Mouse (Mus musculus) hindbrain, embryonic 14.5 days (tissue): ENCODE results near the gene Zfp1. TPM values are rescaled to one million over a fixed set of nuclear protein-coding genes. Genes with fewer than 3 reads are reported as not detected.

Experiments used
- ATAC-seq: fragments of 200-750 bp; cut with Nextera tagmentation; 2 replicates; pipeline ENCODE4 v1.8.0; 2017; ENCODE audit warnings: moderate number of reproducible peaks, mild to moderate bottlenecking, moderate TSS enrichment, moderate library complexity; ENCODE audit not compliant: low FRiP score
- DNase-seq: peaks from one replicate; pipeline ENCODE4 v3.0.0-alpha.2; 2015; ENCODE audit warnings: low spot score
- H3K27ac ChIP-seq: fragments of 300-500 bp; sonication (generic); 2 replicates; pipeline ENCODE4 v1.5.1; 2014; ENCODE audit warnings: mild to moderate bottlenecking, moderate library complexity
- H3K27me3 ChIP-seq: fragments of 300-500 bp; sonication (generic); 2 replicates; pipeline ENCODE4 v1.6.1; 2014; ENCODE audit warnings: mild to moderate bottlenecking, low read length, mixed read lengths; ENCODE audit not compliant: control insufficient read depth, insufficient read depth
- H3K36me3 ChIP-seq: fragments of 300-500 bp; sonication (generic); replicated peaks from 2 replicates; pipeline ENCODE4 v1.6.1; 2014; ENCODE audit not compliant: control insufficient read depth, insufficient read depth
- H3K4me1 ChIP-seq: fragments of 300-500 bp; sonication (generic); replicated peaks from 2 replicates; pipeline ENCODE4 v1.6.1; 2014; ENCODE audit warnings: antibody characterized with exemption, low read length, mixed read lengths; ENCODE audit not compliant: control insufficient read depth, insufficient read depth
- H3K4me2 ChIP-seq: fragments of 300-500 bp; sonication (generic); replicated peaks from 2 replicates; pipeline ENCODE4 v1.6.1; 2014; ENCODE audit warnings: mild to moderate bottlenecking, moderate library complexity
- H3K4me3 ChIP-seq: fragments of 300-500 bp; sonication (generic); replicated peaks from 2 replicates; pipeline ENCODE4 v1.5.1; 2014; ENCODE audit warnings: mild to moderate bottlenecking, low read length
- H3K9ac ChIP-seq: fragments of 300-500 bp; sonication (generic); 2 replicates; pipeline ENCODE4 v1.6.1; 2014
- H3K9me3 ChIP-seq: fragments of 300-500 bp; sonication (generic); 2 replicates; pipeline ENCODE4 v1.6.1; 2016; ENCODE audit warnings: low read length; ENCODE audit not compliant: control insufficient read depth
- WGBS: fragments of 180-500 bp; shearing (Covaris S2); extraction: QIAGEN DNeasy Blood & Tissue Kit; methylation state at CpG from one replicate; pipeline ENCODE4 v1.1.7; 2014; 5-methylcytosine and 5-hydroxymethylcytosine counted together
- polyA plus RNA-seq: library from polyadenylated mRNA; unstranded; fragments of >200 nt; fragmentation: Nextera tagmentation; extraction: Ambion mirVana; gene quantifications from 2 replicates; pipeline ENCODE4 v1.2.1, GENCODE M21; 2014

Gene Zfp1
- polyA plus RNA-seq, 1 experiment from 2014 or later: 28.3 TPM

GRCm38 (mm10) chr8:111648834-111649233, 5.6 kb downstream of the Zfp1 start:
- ATAC-seq: no peak
- WGBS: 62% methylated on average over 2 of the region's 2 CpGs
- no peak overlapping the region for H3K9ac ChIP-seq

GRCm38 (mm10) chr8:111650651-111651050, 7.5 kb downstream of the Zfp1 start:
- Histone ChIP-seq H3K27ac (no peak overlapping the region), H3K4me1 (no peaks in the 10 kb centered on the region), H3K9me3 (no peaks in the 10 kb centered on the region), H3K4me3 (no peak overlapping the region), H3K9ac (no peak overlapping the region), H3K4me2 (no peak overlapping the region), H3K27me3 (no peaks in the 10 kb centered on the region), H3K36me3 (no peaks in the 10 kb centered on the region)
- DNase-seq: no peak
- ATAC-seq: no peak
- 78% methylated on average over 3 of the region's 3 CpGs for WGBS

More at GRCm38 (mm10) chr8:111648834-111649233, 5.6 kb downstream of the Zfp1 start:
- no peaks in the 10 kb centered on the region for H3K27me3 ChIP-seq
- no peaks in the 10 kb centered on the region for H3K9me3 ChIP-seq
- no peak overlapping the region for H3K4me3 ChIP-seq
- peaks cover 5% of the 10 kb centered on the region for H3K4me1 ChIP-seq
- no peak overlapping the region for H3K4me2 ChIP-seq
- no peak for DNase-seq
- no peak overlapping the region for H3K27ac ChIP-seq
- no peaks in the 10 kb centered on the region for H3K36me3 ChIP-seq

GRCm38 (mm10) chr8:111653524-111653923, 10.3 kb downstream of the Zfp1 start:
- WGBS: 88% methylated on average over 2 of the region's 2 CpGs
- ATAC-seq (no peak), DNase-seq (no peak)
- H3K9me3 ChIP-seq: no peaks in the 10 kb centered on the region
- H3K27ac ChIP-seq: no peak overlapping the region
- H3K4me1 ChIP-seq: no peaks in the 10 kb centered on the region
- H3K36me3 ChIP-seq: no peaks in the 10 kb centered on the region
- H3K27me3 ChIP-seq: no peaks in the 10 kb centered on the region
- H3K9ac ChIP-seq: no peak overlapping the region
- H3K4me2 ChIP-seq: no peak overlapping the region
- no peak overlapping the region for H3K4me3 ChIP-seq

- Histone ChIP-seq H3K27me3 (no peaks in the 10 kb centered on the region), H3K9me3 (no peaks in the 10 kb centered on the region), H3K36me3 (peaks cover 17% of the 10 kb centered on the region), H3K27ac (0 out of 2 replicates have a peak overlapping the region, but pooled peaks have one; percentile 14), H3K4me2 (no peak overlapping the region), H3K9ac (no peak overlapping the region), H3K4me3 (no peak overlapping the region), H3K4me1 (no peaks in the 10 kb centered on the region)
- ATAC-seq (no peak), DNase-seq (no peak)
- 17% methylated on average over 1 of the region's 1 CpGs for WGBS
These were observed 14.2 kb downstream of the Zfp1 start for GRCm38 (mm10) chr8:111657312-111657854.

- Histone ChIP-seq H3K4me1 (no peaks in the 10 kb centered on the region), H3K27me3 (no peaks in the 10 kb centered on the region), H3K9me3 (no peaks in the 10 kb centered on the region), H3K36me3 (peaks cover 17% of the 10 kb centered on the region), H3K4me2 (no peak overlapping the region), H3K27ac (peak overlapping the region; percentile 46; the same call in 1 of the 2 replicates), H3K4me3 (no peak overlapping the region), H3K9ac (no peak overlapping the region)
- 87% methylated on average over 6 of the region's 6 CpGs for WGBS
- no peak for DNase-seq
- no peak for ATAC-seq
These were observed 15.7 kb downstream of the Zfp1 start for GRCm38 (mm10) chr8:111658819-111659423.

GRCm38 (mm10) chr8:111662473-111662872, 19.3 kb downstream of the Zfp1 start:
- H3K4me3 ChIP-seq: no peak overlapping the region
- H3K27me3 ChIP-seq: no peaks in the 10 kb centered on the region
- no peak for ATAC-seq
- H3K27ac ChIP-seq: no peak overlapping the region
- DNase-seq: peak; percentile 58
- H3K4me1 ChIP-seq: no peaks in the 10 kb centered on the region
- no peak overlapping the region for H3K4me2 ChIP-seq
- H3K9ac ChIP-seq: no peak overlapping the region
- H3K9me3 ChIP-seq: no peaks in the 10 kb centered on the region
- WGBS: 91% methylated on average over 3 of the region's 3 CpGs
- H3K36me3 ChIP-seq: peaks cover 23% of the 10 kb centered on the region

GRCm38 (mm10) chr8:111666751-111667150, 23.6 kb downstream of the Zfp1 start:
- H3K36me3 ChIP-seq: peaks cover 44% of the 10 kb centered on the region
- 93% methylated on average over 2 of the region's 2 CpGs for WGBS
- no peaks in the 10 kb centered on the region for H3K4me1 ChIP-seq
- no peaks in the 10 kb centered on the region for H3K9me3 ChIP-seq
- no peak overlapping the region for H3K9ac ChIP-seq
- DNase-seq: no peak
- H3K4me3 ChIP-seq: no peak overlapping the region
- no peaks in the 10 kb centered on the region for H3K27me3 ChIP-seq
- ATAC-seq: no peak
- H3K27ac ChIP-seq: no peak overlapping the region
- H3K4me2 ChIP-seq: no peak overlapping the region

GRCm38 (mm10) chr8:111676237-111676636, 33.0 kb downstream of the Zfp1 start:
- no peak overlapping the region for H3K27ac ChIP-seq
- DNase-seq: no peak
- peaks cover 6% of the 10 kb centered on the region; the same call in 1 of the 2 replicates for H3K9me3 ChIP-seq
- 82% methylated on average over 8 of the region's 8 CpGs for WGBS
- H3K36me3 ChIP-seq: peaks cover 7% of the 10 kb centered on the region
- no peaks in the 10 kb centered on the region for H3K4me1 ChIP-seq
- H3K27me3 ChIP-seq: no peaks in the 10 kb centered on the region
- ATAC-seq: no peak
- H3K4me2 ChIP-seq: no peak overlapping the region
- no peak overlapping the region for H3K9ac ChIP-seq
- H3K4me3 ChIP-seq: no peak overlapping the region

- WGBS: 37% methylated on average over 3 of the region's 3 CpGs
- no peak for ATAC-seq
These were observed 34.9 kb downstream of the Zfp1 start for GRCm38 (mm10) chr8:111678111-111678510.

More at GRCm38 (mm10) chr8:111678111-111678510, 34.9 kb downstream of the Zfp1 start:
- peak; percentile 85 for DNase-seq
- H3K9me3 ChIP-seq: peaks cover 6% of the 10 kb centered on the region; the same call in 1 of the 2 replicates
- no peaks in the 10 kb centered on the region for H3K27me3 ChIP-seq
- no peak overlapping the region for H3K9ac ChIP-seq
- no peaks in the 10 kb centered on the region for H3K36me3 ChIP-seq
- no peak overlapping the region for H3K4me2 ChIP-seq
- no peaks in the 10 kb centered on the region for H3K4me1 ChIP-seq
- no peak overlapping the region for H3K27ac ChIP-seq
- no peak overlapping the region for H3K4me3 ChIP-seq
